Mouse (Mus musculus) ES-E14 (cell line): ENCODE data around the gene Rtn1.

ENCODE experiments used
- CHD2 ChIP-seq: IDR thresholded peaks from 2 replicates; pipeline ENCODE4 v1.6.1; 2014; ENCODE audit warnings: mild to moderate bottlenecking, low read depth, low read length, inconsistent platforms
- ZC3H11A ChIP-seq: IDR thresholded peaks from 2 replicates; pipeline ENCODE4 v1.6.1; 2012; ENCODE audit warnings: low read depth, mild to moderate bottlenecking, inconsistent platforms, low read length, borderline replicate concordance

GRCm38 (mm10) chr12:72292566-72292965 is 116.3 kb downstream of the Rtn1 start:
- TF ChIP-seq CHD2 (no peak), ZC3H11A (no peak)
